Mouse (Mus musculus): ENCODE results near the gene Tnfrsf19.

- TF ChIP-seq CTCF (IDR thresholded peaks at IDR 0.05; ENCODE audit: low read depth, low read length) (no peak), POLR2A (IDR thresholded peaks at IDR 0.05; ENCODE audit: insufficient read depth, low read length) (no peak)
Observed at GRCm38 (mm10) chr14:61044316-61044715, 2.0 kb downstream of the Tnfrsf19 start.

All from ES-Bruce4 (cell line).